Mouse (Mus musculus) heart, embryonic 14.5 days (tissue): ENCODE measurements at regions not wholly inside any gene's neighbourhood (a gene's known extent, or its start where the extent isn't known, plus 50 kb on each side); places are given as distances from the start of the nearest gene placed in this dataset.

Experiments
- ATAC-seq: fragments of 200-750 bp; cut with Nextera tagmentation; 2 replicates; pipeline ENCODE4 v1.8.0; 2017; ENCODE audit warnings: low read depth, moderate TSS enrichment; ENCODE audit not compliant: insufficient number of reproducible peaks, insufficient read depth, low FRiP score
- H3K27ac ChIP-seq, 2 experiments: fragments of 200-500 bp in 1 of 2; fragments of 300-500 bp in 1 of 2; sonication (generic) in 1 of 2; replicated peaks in 1 of 2; 2 replicates each; pipeline ENCODE4 v1.5.1; 2012 to 2014; ENCODE audit warnings: low read depth in 2 of 2, low read length in 2 of 2, control low read depth in 1 of 2, mild to moderate bottlenecking in 1 of 2, mixed read lengths in 1 of 2; ENCODE audit not compliant: control insufficient read depth in 1 of 2, insufficient read depth in 1 of 2
- H3K27me3 ChIP-seq: fragments of 300-500 bp; sonication (generic); 2 replicates; pipeline ENCODE4 v1.6.1; 2014; ENCODE audit warnings: mild to moderate bottlenecking, low read length, control low read depth; ENCODE audit not compliant: control insufficient read depth, insufficient read depth
- H3K36me3 ChIP-seq: fragments of 300-500 bp; sonication (generic); 2 replicates; pipeline ENCODE4 v1.6.1; 2014; ENCODE audit warnings: mild to moderate bottlenecking, control low read depth, low read length, mixed read lengths; ENCODE audit not compliant: control insufficient read depth, insufficient read depth
- H3K4me1 ChIP-seq, 2 experiments: fragments of 200-500 bp in 1 of 2; fragments of 300-500 bp in 1 of 2; sonication (generic) in 1 of 2; 2 replicates each; pipeline ENCODE4 v1.6.1; 2012 to 2014; ENCODE audit warnings: low read length in 2 of 2, control low read depth in 1 of 2, mixed read lengths in 1 of 2; ENCODE audit not compliant: control insufficient read depth in 2 of 2, insufficient read depth in 2 of 2
- H3K4me2 ChIP-seq: fragments of 300-500 bp; sonication (generic); 2 replicates; pipeline ENCODE4 v1.6.1; 2014; ENCODE audit warnings: mild to moderate bottlenecking, low read length
- H3K4me3 ChIP-seq, 2 experiments: fragments of 200-500 bp in 1 of 2; fragments of 300-500 bp in 1 of 2; sonication (generic) in 1 of 2; 2 replicates each; pipeline ENCODE4 v1.5.1; 2012 to 2014; ENCODE audit warnings: low read length in 2 of 2, mild to moderate bottlenecking in 2 of 2, control low read depth in 1 of 2, low read depth in 1 of 2, moderate library complexity in 1 of 2; ENCODE audit not compliant: control insufficient read depth in 1 of 2, insufficient read depth in 1 of 2
- H3K9ac ChIP-seq: fragments of 300-500 bp; sonication (generic); 2 replicates; pipeline ENCODE4 v1.6.1; 2014; ENCODE audit warnings: mild to moderate bottlenecking, low read length
- H3K9me3 ChIP-seq: fragments of 300-500 bp; sonication (generic); 2 replicates; pipeline ENCODE4 v1.6.1; 2016; ENCODE audit warnings: low read length, control low read depth; ENCODE audit not compliant: control insufficient read depth
- WGBS: fragments of 180-500 bp; shearing (Covaris S2); extraction: QIAGEN DNeasy Blood & Tissue Kit; methylation state at CpG from one replicate; pipeline ENCODE4 v1.1.7; 2014; 5-methylcytosine and 5-hydroxymethylcytosine counted together

- Histone ChIP-seq H3K4me3 (no peak overlapping the region), H3K4me1 (peaks cover 0 to 3% of the 10 kb centered on the region in 2 experiments; a peak in 1 of 4 replicates), H3K4me2 (no peak overlapping the region), H3K9ac (no peak overlapping the region), H3K27ac (no peak overlapping the region), H3K27me3 (no peaks in the 10 kb centered on the region), H3K9me3 (no peaks in the 10 kb centered on the region), H3K36me3 (no peaks in the 10 kb centered on the region)
- ATAC-seq: no peak
Measured at GRCm38 (mm10) chr11:12812021-12812420, 347.3 kb upstream of the Cobl start.

GRCm38 (mm10) chr11:12810949-12811881 lies 346.5 kb upstream of the Cobl start:
- Histone ChIP-seq H3K9ac (no peak overlapping the region), H3K27ac (no peak overlapping the region), H3K4me2 (peak overlapping the region; percentile 50), H3K27me3 (no peaks in the 10 kb centered on the region), H3K4me3 (no peak overlapping the region), H3K36me3 (no peaks in the 10 kb centered on the region), H3K4me1 (peaks cover 0 to 3% of the 10 kb centered on the region in 2 experiments; a peak in 1 of 4 replicates), H3K9me3 (no peaks in the 10 kb centered on the region)
- ATAC-seq: no peak
- WGBS: 37% methylated on average over 11 of the region's 11 CpGs
